Mouse (Mus musculus) embryonic facial prominence, embryonic 13.5 days (tissue): ENCODE measurements at regions not wholly inside any gene's neighbourhood (a gene's known extent, or its start where the extent isn't known, plus 50 kb on each side); places are given as distances from the start of the nearest gene placed in this dataset.

Experiments used
- ATAC-seq: fragments of 200-750 bp; cut with Nextera tagmentation; 2 replicates; pipeline ENCODE4 v1.8.0; 2017; ENCODE audit warnings: low read depth; ENCODE audit not compliant: insufficient number of reproducible peaks, insufficient read depth, low FRiP score, low TSS enrichment
- H3K27ac ChIP-seq: fragments of 300-500 bp; sonication (generic); 2 replicates; pipeline ENCODE4 v1.5.1; 2015; ENCODE audit warnings: moderate library complexity, mild to moderate bottlenecking, inconsistent platforms
- H3K27me3 ChIP-seq: fragments of 300-500 bp; sonication (generic); 2 replicates; pipeline ENCODE4 v1.6.1; 2015; ENCODE audit warnings: mild to moderate bottlenecking, inconsistent platforms
- H3K36me3 ChIP-seq: fragments of 300-500 bp; sonication (generic); 2 replicates; pipeline ENCODE4 v1.6.1; 2015; ENCODE audit warnings: mild to moderate bottlenecking, inconsistent platforms
- H3K4me1 ChIP-seq: fragments of 300-500 bp; sonication (generic); 2 replicates; pipeline ENCODE4 v1.6.1; 2015; ENCODE audit warnings: inconsistent platforms
- H3K4me2 ChIP-seq: fragments of 300-500 bp; sonication (generic); 2 replicates; pipeline ENCODE4 v1.6.1; 2015; ENCODE audit warnings: moderate library complexity, mild to moderate bottlenecking, inconsistent platforms
- H3K4me3 ChIP-seq: fragments of 300-500 bp; sonication (generic); 2 replicates; pipeline ENCODE4 v1.5.1; 2015; ENCODE audit warnings: mild to moderate bottlenecking, inconsistent platforms
- H3K9ac ChIP-seq: fragments of 300-500 bp; sonication (generic); 2 replicates; pipeline ENCODE4 v1.6.1; 2015; ENCODE audit warnings: mild to moderate bottlenecking, inconsistent platforms
- H3K9me3 ChIP-seq: fragments of 300-500 bp; sonication (generic); 2 replicates; pipeline ENCODE4 v1.6.1; 2016; ENCODE audit warnings: inconsistent platforms
- WGBS: fragments of 180-500 bp; shearing (Covaris S2); methylation state at CpG from one replicate; pipeline ENCODE4 v1.1.7; 2015; ENCODE audit warnings: mixed read lengths; 5-methylcytosine and 5-hydroxymethylcytosine counted together

- Histone ChIP-seq H3K36me3 (no peaks in the 10 kb centered on the region), H3K27me3 (no peaks in the 10 kb centered on the region), H3K4me3 (no peak overlapping the region), H3K4me1 (peaks cover 31% of the 10 kb centered on the region), H3K9me3 (no peaks in the 10 kb centered on the region), H3K9ac (no peak overlapping the region), H3K4me2 (peak overlapping the region; percentile 24; the same call in 1 of the 2 replicates), H3K27ac (peak overlapping the region; percentile 75)
- WGBS: 20% methylated on average over 7 of the region's 7 CpGs
- ATAC-seq: peak; percentile 39; the same call in 1 of the 2 replicates
Observed at GRCm38 (mm10) chr16:95824720-95825534, 123.1 kb downstream of the Ets2 start.

GRCm38 (mm10) chr16:95823803-95824202, 121.9 kb downstream of the Ets2 start:
- Histone ChIP-seq H3K36me3 (no peaks in the 10 kb centered on the region), H3K27me3 (no peaks in the 10 kb centered on the region), H3K4me1 (peaks cover 31% of the 10 kb centered on the region), H3K9ac (0 out of 2 replicates have a peak overlapping the region, but pooled peaks have one; percentile 27), H3K9me3 (no peaks in the 10 kb centered on the region), H3K4me3 (no peak overlapping the region), H3K27ac (peak overlapping the region; percentile 45), H3K4me2 (no peak overlapping the region)
- no peak for ATAC-seq
- WGBS: 66% methylated on average over 6 of the region's 6 CpGs

GRCm38 (mm10) chr16:95821080-95821479, 119.2 kb downstream of the Ets2 start:
- H3K9ac ChIP-seq: no peak overlapping the region
- no peak overlapping the region for H3K4me3 ChIP-seq
- H3K4me1 ChIP-seq: peaks cover 25% of the 10 kb centered on the region
- H3K4me2 ChIP-seq: no peak overlapping the region
- no peaks in the 10 kb centered on the region for H3K27me3 ChIP-seq
- no peak for ATAC-seq
- no peaks in the 10 kb centered on the region for H3K36me3 ChIP-seq
- H3K27ac ChIP-seq: no peak overlapping the region
- 91% methylated on average over 7 of the region's 7 CpGs for WGBS
- peaks cover 9% of the 10 kb centered on the region; the same call in 1 of the 2 replicates for H3K9me3 ChIP-seq

- no peaks in the 10 kb centered on the region for H3K27me3 ChIP-seq
- H3K4me2 ChIP-seq: no peak overlapping the region
- ATAC-seq: no peak
- peaks cover 9% of the 10 kb centered on the region; the same call in 1 of the 2 replicates for H3K9me3 ChIP-seq
- no peak overlapping the region for H3K9ac ChIP-seq
- 88% methylated on average over 8 of the region's 8 CpGs for WGBS
- no peak overlapping the region for H3K27ac ChIP-seq
- no peaks in the 10 kb centered on the region for H3K36me3 ChIP-seq
- no peak overlapping the region for H3K4me3 ChIP-seq
- peaks cover 21% of the 10 kb centered on the region for H3K4me1 ChIP-seq
Observed at GRCm38 (mm10) chr16:95820606-95821005, 118.7 kb downstream of the Ets2 start.

- H3K9me3 ChIP-seq: peaks cover 9% of the 10 kb centered on the region; the same call in 1 of the 2 replicates
- no peak overlapping the region for H3K9ac ChIP-seq
- no peaks in the 10 kb centered on the region for H3K27me3 ChIP-seq
- peaks cover 15% of the 10 kb centered on the region for H3K4me1 ChIP-seq
- H3K4me2 ChIP-seq: no peak overlapping the region
- H3K27ac ChIP-seq: no peak overlapping the region
- H3K36me3 ChIP-seq: no peaks in the 10 kb centered on the region
- WGBS: 72% methylated on average over 1 of the region's 1 CpGs
- H3K4me3 ChIP-seq: no peak overlapping the region
- no peak for ATAC-seq
Observed at GRCm38 (mm10) chr16:95820013-95820412, 118.1 kb downstream of the Ets2 start.

GRCm38 (mm10) chr16:95815966-95816365, 114.1 kb downstream of the Ets2 start:
- Histone ChIP-seq H3K4me2 (no peak overlapping the region), H3K27ac (no peak overlapping the region), H3K9ac (no peak overlapping the region), H3K4me1 (0 out of 2 replicates have a peak, but pooled peaks cover 5% of the 10 kb centered on the region), H3K27me3 (no peaks in the 10 kb centered on the region), H3K36me3 (no peaks in the 10 kb centered on the region), H3K4me3 (no peak overlapping the region), H3K9me3 (peaks cover 9% of the 10 kb centered on the region; the same call in 1 of the 2 replicates)
- WGBS: 93% methylated on average over 13 of the region's 13 CpGs
- ATAC-seq: no peak

GRCm38 (mm10) chr16:95815206-95815731, 113.4 kb downstream of the Ets2 start:
- H3K27ac ChIP-seq: no peak overlapping the region
- no peak overlapping the region for H3K4me3 ChIP-seq
- 88% methylated on average over 6 of the region's 6 CpGs for WGBS
- no peak overlapping the region for H3K9ac ChIP-seq
- H3K27me3 ChIP-seq: no peaks in the 10 kb centered on the region
- ATAC-seq: no peak
- 0 out of 2 replicates have a peak, but pooled peaks cover 6% of the 10 kb centered on the region for H3K4me1 ChIP-seq
- H3K4me2 ChIP-seq: no peak overlapping the region
- H3K36me3 ChIP-seq: no peaks in the 10 kb centered on the region
- H3K9me3 ChIP-seq: peaks cover 9% of the 10 kb centered on the region; the same call in 1 of the 2 replicates

- ATAC-seq: no peak
- Histone ChIP-seq H3K9ac (no peak overlapping the region), H3K4me3 (no peak overlapping the region), H3K4me1 (0 out of 2 replicates have a peak, but pooled peaks cover 6% of the 10 kb centered on the region), H3K9me3 (peaks cover 9% of the 10 kb centered on the region; the same call in 1 of the 2 replicates), H3K36me3 (no peaks in the 10 kb centered on the region), H3K4me2 (no peak overlapping the region), H3K27ac (no peak overlapping the region), H3K27me3 (no peaks in the 10 kb centered on the region)
- 83% methylated on average over 9 of the region's 9 CpGs for WGBS
Observed at GRCm38 (mm10) chr16:95814513-95815118, 112.7 kb downstream of the Ets2 start.

GRCm38 (mm10) chr16:95811092-95811491, 109.2 kb downstream of the Ets2 start:
- H3K4me1 ChIP-seq: 0 out of 2 replicates have a peak, but pooled peaks cover 6% of the 10 kb centered on the region
- H3K4me2 ChIP-seq: no peak overlapping the region
- no peak overlapping the region for H3K4me3 ChIP-seq
- no peaks in the 10 kb centered on the region for H3K36me3 ChIP-seq
- peak overlapping the region; percentile 55; the same call in 1 of the 2 replicates for H3K27ac ChIP-seq
- no peaks in the 10 kb centered on the region for H3K9me3 ChIP-seq
- no peak for ATAC-seq
- WGBS: 84% methylated on average over 6 of the region's 6 CpGs
- no peak overlapping the region for H3K9ac ChIP-seq
- no peaks in the 10 kb centered on the region for H3K27me3 ChIP-seq

GRCm38 (mm10) chr16:95809127-95809876, 107.4 kb downstream of the Ets2 start:
- 92% methylated on average over 21 of the region's 21 CpGs for WGBS
- H3K36me3 ChIP-seq: no peaks in the 10 kb centered on the region
- no peak overlapping the region for H3K27ac ChIP-seq
- H3K4me3 ChIP-seq: no peak overlapping the region
- ATAC-seq: no peak
- H3K4me2 ChIP-seq: no peak overlapping the region
- H3K9ac ChIP-seq: no peak overlapping the region
- H3K9me3 ChIP-seq: no peaks in the 10 kb centered on the region
- no peaks in the 10 kb centered on the region for H3K27me3 ChIP-seq
- 0 out of 2 replicates have a peak, but pooled peaks cover 6% of the 10 kb centered on the region for H3K4me1 ChIP-seq

GRCm38 (mm10) chr16:95806510-95806909, 104.6 kb downstream of the Ets2 start:
- WGBS: 78% methylated on average over 5 of the region's 5 CpGs
- Histone ChIP-seq H3K9ac (no peak overlapping the region), H3K4me1 (peaks cover 8% of the 10 kb centered on the region; the same call in 1 of the 2 replicates), H3K36me3 (no peaks in the 10 kb centered on the region), H3K4me3 (no peak overlapping the region), H3K4me2 (no peak overlapping the region), H3K9me3 (no peaks in the 10 kb centered on the region), H3K27ac (no peak overlapping the region), H3K27me3 (no peaks in the 10 kb centered on the region)
- no peak for ATAC-seq
